Mouse (Mus musculus) urinary bladder, adult 2 months (tissue): ENCODE data around the gene Cldn20. TPM values are rescaled to one million over a fixed set of nuclear protein-coding genes. Genes with fewer than 3 reads are reported as not detected.

Source experiments
- DNase-seq: peaks from one replicate; pipeline ENCODE4 v3.0.0; 2022; ENCODE audit warnings: low spot score
- polyA plus RNA-seq: library from polyadenylated mRNA; depleted of rRNA; stranded (reverse); fragments of >200 nt; gene quantifications from 2 replicates; pipeline ENCODE4 v1.2.3, GENCODE M21; 2012; rRNA removed

Cldn20 gene
- 0.25 and 0.74 TPM in 2 replicates for polyA plus RNA-seq

- DNase-seq = no peak
These were observed at the start of gene Cldn20 for GRCm38 (mm10) chr17:3532254-3532653. Cldn20 (plus strand) TSS chr17:3532554.

- DNase-seq = no peak
These were observed 49.3 kb upstream of the Cldn20 start for GRCm38 (mm10) chr17:3483091-3483490.

DNA sequence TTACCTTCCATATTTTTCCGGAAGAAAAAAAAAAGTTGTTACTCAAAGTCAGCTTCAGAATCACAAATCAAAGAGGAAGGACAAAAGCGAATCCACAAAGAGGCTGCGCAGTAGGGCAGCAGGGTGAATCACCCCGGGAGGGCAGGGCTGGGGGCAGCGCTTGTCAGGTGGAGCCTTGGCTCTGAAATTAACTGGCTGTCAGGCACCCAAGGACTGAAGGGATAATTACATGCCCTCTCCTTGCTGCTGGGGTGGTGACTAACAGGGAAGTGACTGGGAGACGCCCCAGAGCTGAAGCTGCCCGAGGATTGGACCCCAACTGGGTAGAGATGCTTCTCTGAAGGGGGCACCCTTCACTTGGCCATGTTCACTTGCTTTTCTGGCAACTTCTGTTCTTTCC lies 46.5 kb upstream of the Cldn20 start:
- no peak for DNase-seq

DNA sequence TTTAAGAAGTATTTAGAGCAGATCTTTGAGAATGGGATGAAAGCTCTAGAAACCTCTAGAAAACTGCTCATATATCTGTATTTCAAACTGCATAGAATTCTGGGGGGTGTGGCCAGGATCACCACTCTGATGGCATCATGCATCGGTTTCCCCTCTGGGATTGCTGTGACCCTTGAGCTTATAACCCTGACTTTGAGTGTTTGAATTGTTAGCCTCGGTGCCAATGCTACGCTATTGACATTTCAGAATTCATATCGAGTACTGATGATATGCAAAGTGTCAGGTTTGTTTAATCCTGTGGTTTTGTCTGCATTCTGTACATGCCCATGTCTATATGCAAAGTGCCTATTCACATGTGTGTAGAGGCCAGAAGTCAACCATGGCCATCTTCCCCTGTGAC lies 45.1 kb upstream of the Cldn20 start:
- DNase-seq = no peak

DNA sequence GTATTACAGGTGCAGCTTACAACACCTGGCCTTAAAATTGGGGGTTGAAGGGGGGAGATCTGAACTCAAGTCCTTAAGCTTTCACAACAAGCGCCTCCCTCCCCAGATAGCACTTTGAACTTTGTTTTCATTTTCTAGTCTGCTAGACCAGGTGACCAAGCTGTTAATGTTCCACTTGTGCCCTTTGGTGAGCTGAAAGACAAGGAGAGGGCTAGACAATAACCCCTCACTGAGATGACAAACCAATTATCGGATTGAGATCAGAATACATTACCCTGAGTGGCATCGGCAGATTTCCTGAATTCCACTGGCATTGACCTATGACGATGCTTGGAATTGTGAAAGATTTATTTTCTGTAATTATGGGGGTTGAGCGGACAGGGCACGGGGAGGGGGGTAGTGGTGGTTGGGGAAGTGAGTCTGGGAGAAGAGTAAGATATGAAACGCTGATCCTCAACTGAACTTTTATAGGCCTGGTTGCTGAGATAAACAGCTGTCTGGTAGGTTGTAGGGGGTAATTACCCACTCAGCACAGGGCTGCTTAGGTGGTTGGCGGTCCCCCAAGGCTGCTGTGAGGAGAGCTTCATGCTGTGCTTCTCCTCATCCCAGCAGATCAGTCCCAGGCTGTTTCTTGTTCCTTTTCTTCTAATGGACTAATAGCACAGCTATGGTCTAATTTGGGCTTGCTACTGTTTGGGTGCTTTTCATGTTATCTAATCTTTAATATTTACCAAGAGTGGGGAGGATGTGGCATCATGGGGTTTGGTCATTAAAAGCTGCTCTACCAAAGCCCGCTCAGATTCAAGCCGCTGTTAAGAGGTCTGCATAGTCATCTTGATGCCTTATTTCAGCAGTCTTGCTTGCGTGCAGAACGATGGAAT lies 44.4 kb upstream of the Cldn20 start:
- DNase-seq = no peak

- DNase-seq = no peak
These were observed 42.0 kb upstream of the Cldn20 start for GRCm38 (mm10) chr17:3490216-3490895.

DNA sequence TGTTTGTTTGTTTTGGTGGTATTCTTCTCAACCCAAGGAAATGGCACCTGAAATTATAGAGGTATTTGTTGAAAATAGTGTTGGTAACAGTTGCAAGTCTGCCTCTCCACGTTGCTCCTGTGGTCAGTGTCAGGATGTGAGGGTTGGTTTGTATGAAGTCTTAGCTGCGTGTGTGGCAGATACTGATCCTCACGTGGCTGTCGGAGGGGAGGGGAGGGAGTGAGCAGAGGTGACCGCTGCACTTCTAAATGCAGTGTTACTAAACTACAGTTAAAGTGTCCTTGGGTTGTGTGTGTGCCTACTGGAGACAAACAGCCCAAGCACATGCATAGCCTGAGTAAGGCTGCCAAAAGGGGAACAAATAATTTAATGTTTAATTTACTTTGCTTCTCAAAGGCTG lies 41.3 kb upstream of the Cldn20 start:
- no peak for DNase-seq

GRCm38 (mm10) chr17:3491667-3492066 lies 40.7 kb upstream of the Cldn20 start:
- no peak for DNase-seq

DNA sequence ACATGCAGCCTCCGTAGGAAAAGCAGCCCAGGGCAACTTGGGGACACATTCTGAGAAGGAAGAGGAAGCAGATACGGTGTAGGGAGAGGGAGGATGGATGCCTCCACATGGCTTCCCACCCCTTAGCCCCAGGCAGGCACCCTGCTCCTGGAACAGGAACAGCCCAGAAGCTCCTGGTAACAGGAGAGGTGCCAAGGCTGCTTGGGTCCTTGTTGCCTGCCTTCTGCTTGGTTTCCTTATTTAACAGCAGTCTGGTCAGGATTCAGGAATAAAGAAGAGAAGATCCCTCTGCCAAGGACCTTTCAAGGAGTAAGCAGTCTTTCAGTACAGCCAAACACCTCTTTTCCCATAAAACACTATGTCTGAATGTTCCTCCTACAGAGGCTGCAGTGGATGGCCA lies 36.8 kb upstream of the Cldn20 start:
- no peak for DNase-seq

DNA sequence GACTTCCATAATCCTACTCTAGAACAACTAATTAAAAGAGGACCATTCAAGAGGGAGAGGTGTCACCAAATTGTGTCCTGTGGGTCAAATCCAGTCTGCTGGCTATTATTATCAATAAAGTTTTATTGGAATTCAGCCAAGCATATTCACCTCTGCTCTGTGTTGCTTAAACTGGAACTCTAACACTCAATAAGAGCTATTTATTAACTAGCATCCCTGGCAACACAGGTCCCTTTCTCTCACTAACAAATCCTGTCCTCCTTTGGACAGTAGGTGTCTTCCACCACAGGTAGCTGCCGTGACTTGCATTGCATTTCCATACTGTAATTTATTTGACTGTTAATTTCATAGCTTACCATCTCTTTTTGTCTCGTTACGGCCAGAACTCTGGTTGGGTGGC lies 36.3 kb upstream of the Cldn20 start:
- no peak for DNase-seq

DNA sequence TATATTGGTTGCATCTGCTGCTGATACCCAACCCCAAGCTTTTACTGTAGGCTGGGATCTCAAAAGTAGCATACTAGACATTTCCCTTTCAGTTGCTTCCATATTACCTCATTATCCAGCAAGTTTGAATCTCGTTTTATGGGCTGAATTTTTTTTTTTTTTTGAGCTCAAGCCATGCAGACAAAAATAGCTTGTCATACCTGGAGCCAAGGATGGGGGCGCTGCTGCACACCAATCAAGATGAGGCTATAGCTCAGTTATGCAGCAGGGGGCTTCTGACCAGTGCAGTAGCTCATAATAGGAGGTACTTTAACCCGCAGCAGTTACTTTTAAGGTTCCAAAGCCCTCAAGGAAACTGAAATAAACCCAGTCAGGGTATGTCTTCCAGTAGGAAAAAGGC lies 34.3 kb upstream of the Cldn20 start:
- no peak for DNase-seq

DNA sequence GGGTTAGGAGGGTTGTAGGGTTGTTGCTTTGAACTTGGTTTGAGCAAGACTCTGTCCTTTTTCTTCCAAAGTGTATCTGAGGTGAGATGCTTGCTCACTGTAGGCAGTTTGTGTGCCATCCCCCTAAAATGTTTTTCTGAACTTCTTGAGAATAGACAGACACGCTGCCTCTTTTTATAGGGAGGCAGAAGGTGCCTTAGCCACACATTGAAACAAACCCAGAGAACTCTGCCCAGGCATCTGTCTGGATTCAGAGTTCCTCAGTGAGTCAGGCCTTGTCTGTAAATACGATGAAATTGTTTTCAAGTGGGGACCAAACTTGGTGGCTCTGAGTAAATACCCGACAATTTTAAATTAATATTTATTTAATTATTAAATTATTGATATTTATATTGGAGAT lies 33.8 kb upstream of the Cldn20 start:
- DNase-seq = no peak

DNA sequence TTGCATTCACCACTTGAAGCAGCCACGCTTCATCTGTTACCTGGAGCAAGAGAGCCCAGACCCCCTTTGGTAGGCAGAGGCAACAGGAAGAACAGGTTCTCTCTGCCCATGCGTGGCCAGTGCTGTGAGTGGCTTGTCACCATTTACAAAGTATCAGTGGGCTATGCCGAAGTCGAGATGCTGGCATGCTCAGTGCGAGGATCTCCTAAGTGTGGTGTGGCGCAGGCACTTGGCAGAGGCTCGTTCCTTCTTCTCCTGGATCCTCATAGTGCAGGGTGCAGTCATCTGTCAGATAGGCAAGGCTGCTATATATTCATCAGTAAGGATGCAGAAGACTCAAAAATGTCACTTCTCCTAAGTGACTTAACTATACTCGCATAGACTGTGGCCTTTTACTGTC lies 32.9 kb upstream of the Cldn20 start:
- no peak for DNase-seq

- DNase-seq = no peak
These were observed 32.3 kb upstream of the Cldn20 start for GRCm38 (mm10) chr17:3500076-3500475.

DNA sequence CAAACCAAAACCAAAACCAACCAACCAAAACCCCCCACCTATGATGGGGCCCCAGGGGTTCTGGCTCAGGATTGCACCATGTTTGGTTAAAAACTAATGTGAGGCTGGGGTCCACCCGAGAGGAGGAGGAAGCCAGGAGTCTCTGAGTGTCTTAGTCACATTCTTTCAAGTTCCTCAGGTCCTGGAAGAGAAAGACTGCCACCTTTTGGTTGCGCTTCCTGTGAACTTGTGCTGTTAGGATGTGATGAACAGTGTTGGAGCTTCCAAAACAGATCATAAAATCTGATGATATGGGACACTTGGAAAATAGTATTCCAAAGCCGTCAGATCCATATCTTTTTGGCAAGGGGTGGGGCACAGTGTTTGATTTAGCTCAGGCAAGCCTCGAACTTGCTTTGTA lies 31.4 kb upstream of the Cldn20 start:
- DNase-seq = no peak

DNA sequence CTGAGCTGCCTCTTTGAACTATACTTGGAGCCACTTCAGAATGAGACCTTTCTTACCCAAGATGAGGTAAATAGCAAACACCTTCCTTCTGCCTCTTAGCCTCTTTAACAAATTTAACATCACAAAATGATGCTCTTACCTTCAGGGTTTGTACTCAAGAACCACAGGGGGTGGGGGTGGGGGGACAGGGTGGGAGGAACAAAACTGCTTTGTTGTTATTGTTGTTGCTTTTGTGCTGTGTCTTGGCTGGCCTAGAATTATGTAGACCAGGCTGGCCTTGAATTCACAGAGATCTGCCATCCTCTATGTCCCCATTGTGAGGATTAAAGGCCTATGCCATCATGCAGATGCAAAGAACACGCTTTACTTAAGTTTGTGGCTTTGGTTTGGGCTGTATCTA lies 26.6 kb upstream of the Cldn20 start:
- DNase-seq = no peak

- no peak for DNase-seq
These were observed 25.8 kb upstream of the Cldn20 start for GRCm38 (mm10) chr17:3506508-3506907.

DNA sequence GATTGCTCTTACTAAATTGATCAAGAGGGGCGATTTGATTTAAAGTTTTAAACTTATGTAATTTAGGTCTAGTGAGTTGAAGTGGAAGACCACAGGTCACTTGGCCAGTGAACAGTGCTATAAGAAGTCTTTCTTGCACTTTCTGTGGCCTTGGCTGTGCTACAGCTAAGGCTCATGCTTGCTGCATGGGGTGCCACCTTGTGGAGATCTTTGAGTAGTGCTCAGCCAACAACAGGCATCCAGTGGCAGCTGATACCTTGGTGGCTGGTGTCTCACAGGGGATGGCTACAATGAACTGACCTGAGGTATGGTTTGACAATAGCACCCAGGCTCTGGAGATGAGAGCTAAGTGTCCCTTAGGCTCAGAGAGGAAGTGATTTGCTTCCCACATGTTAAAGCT lies 22.5 kb upstream of the Cldn20 start:
- DNase-seq = no peak

- no peak for DNase-seq
These were observed 18.0 kb upstream of the Cldn20 start for GRCm38 (mm10) chr17:3514316-3514715.

- no peak for DNase-seq
These were observed 16.5 kb upstream of the Cldn20 start for GRCm38 (mm10) chr17:3515851-3516250.

DNA sequence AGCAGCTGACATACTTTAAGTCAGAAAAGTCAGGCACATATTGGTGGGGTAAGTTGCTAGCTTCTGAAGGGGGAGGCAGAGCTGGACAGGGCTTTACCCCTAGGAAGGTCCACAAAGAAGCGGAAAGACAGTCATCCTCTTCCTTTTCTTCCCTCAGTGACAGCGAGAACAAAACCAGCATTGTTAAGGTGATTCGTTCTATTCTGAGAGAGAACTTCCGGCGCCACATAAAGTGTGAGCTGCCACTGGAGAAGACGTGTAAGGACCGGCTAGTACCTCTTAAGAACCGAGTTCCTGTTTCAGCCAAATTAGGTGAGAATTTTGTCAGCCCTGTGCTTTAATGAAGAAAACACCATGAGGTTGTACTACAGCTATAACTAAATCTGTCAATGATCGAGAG lies 15.9 kb upstream of the Cldn20 start:
- no peak for DNase-seq

- DNase-seq = no peak
These were observed 12.0 kb upstream of the Cldn20 start for GRCm38 (mm10) chr17:3520344-3520743.

- DNase-seq = no peak
These were observed 4.4 kb upstream of the Cldn20 start for GRCm38 (mm10) chr17:3527841-3528471.
